Mouse (Mus musculus): ENCODE results near the gene Abca7. TPM values are rescaled to one million over a fixed set of nuclear protein-coding genes. Genes with fewer than 3 reads are reported as not detected.
A peak's percentile ranks its signal among the peaks of the same experiment; 100 is the strongest.

Abca7 gene
- polyA plus RNA-seq (2015; fragmentation: Nextera tagmentation; extraction: Ambion mirVana): 6.3 and 7.4 TPM in 2 replicates

DNA sequence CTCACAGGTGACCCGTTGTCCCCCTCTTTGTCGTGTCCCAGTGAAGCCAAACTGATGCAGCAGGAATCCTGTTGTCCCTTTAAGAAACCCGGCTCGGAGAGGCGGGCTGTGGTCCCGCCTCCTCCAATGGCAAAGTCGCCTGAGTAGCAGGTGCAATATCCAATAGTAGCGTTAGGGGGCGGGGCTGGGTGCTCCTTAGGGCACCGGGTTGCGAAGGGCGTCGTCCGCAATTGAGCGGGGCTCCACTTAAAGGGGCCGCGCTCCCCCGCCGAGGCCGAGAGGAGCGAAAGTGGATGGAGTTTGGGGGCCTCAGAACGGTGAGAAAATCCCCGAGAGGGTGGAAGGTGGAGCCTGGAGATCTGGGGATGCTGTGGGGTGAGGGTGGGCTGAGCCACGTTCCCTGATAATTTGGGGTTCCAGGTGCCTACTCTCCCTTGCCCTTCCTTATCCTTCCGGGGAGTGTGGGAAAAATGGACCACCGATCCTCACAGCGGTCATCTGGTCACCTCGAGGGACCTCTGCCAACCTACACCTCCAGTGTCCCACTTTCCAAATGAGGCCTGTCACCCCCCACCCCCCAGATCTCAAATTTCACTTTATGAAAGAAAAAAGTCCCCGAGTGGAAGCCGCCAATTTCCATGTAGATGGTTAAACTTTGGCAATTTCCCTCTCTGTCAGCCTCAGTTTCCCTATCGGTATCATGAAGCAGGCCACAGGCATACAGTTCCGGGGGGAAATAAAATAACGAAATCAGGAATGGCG is at the start of gene Abca7:
Gene Abca7, plus strand, starts transcription at position 223 of the 762 bp plus-strand sequence.
- Histone ChIP-seq H3K4me3 (replicated peaks; ENCODE audit: low read length) (peak within 1 kb of the TSS; percentile 50), H3K36me3 (ENCODE audit: control insufficient read depth, insufficient read depth, low read length) (peaks cover 20% of the 10 kb centered on the region), H3K4me2 (ENCODE audit: low read depth, low read length) (peak within 1 kb of the TSS; percentile 88), H3K9ac (ENCODE audit: low read length) (peak within 1 kb of the TSS; percentile 72), H3K27me3 (ENCODE audit: control insufficient read depth, insufficient read depth, low read length) (no peaks in the 10 kb centered on the region), H3K27ac (ENCODE audit: low read length) (peak within 1 kb of the TSS; percentile 63), H3K4me1 (ENCODE audit: control insufficient read depth, insufficient read depth, low read length) (peaks cover 14% of the 10 kb centered on the region), H3K9me3 (replicated peaks; ENCODE audit: control insufficient read depth, low read length) (peaks cover 3% of the 10 kb centered on the region; the same call in 1 of the 2 replicates)
- WGBS: under 1% methylated on average over 34 of the region's 34 CpGs
- ATAC-seq (ENCODE audit: insufficient read depth, low FRiP score): peak; percentile 91

DNA sequence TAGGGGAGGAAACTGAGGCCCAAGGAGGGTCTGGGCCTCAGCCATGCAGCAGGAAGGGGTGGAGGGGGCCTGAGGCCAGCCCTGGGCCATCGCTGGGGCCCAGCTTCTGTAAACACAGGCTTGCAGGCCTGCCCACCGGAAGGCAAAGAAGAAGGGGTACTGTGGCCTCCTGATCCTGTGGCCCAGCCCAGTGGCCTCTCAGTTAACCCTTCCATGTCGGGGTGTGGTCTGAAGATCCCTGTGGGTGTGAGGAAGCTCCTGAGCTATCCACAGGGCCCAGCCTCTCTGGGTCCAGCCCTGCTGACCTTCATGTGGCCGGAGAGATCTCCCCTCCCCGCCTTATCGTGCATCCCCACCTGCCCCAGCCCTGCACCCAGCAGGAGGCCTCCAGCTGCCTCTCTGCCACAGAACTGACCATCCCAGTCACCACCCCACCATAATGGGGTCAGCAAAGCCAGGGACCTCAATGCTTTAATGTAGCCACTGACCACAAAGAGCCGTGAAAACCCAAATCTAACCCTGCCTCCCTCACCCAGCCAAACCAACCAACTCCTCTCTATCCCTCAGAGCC is 49.5 kb upstream of the Abca7 start:
- H3K4me3 ChIP-seq (replicated peaks; ENCODE audit: low read length): 0 out of 2 replicates have a peak overlapping the region, but pooled peaks have one; percentile 12
- H3K4me1 ChIP-seq (ENCODE audit: control insufficient read depth, insufficient read depth, low read length): peaks cover 39% of the 10 kb centered on the region
- WGBS: 20% methylated on average over 7 of the region's 7 CpGs
- peak overlapping the region; percentile 37 for H3K4me2 ChIP-seq (ENCODE audit: low read depth, low read length)
- peak overlapping the region; percentile 84 for H3K27ac ChIP-seq (ENCODE audit: low read length)
- H3K36me3 ChIP-seq (ENCODE audit: control insufficient read depth, insufficient read depth, low read length): peaks cover 11% of the 10 kb centered on the region
- H3K9me3 ChIP-seq (replicated peaks; ENCODE audit: control insufficient read depth, low read length): no peaks in the 10 kb centered on the region
- no peaks in the 10 kb centered on the region for H3K27me3 ChIP-seq (ENCODE audit: control insufficient read depth, insufficient read depth, low read length)
- peak overlapping the region; percentile 45 for H3K9ac ChIP-seq (ENCODE audit: low read length)
- ATAC-seq (ENCODE audit: insufficient read depth, low FRiP score): 0 out of 2 replicates have a peak, but pooled peaks have one; percentile 23

DNA sequence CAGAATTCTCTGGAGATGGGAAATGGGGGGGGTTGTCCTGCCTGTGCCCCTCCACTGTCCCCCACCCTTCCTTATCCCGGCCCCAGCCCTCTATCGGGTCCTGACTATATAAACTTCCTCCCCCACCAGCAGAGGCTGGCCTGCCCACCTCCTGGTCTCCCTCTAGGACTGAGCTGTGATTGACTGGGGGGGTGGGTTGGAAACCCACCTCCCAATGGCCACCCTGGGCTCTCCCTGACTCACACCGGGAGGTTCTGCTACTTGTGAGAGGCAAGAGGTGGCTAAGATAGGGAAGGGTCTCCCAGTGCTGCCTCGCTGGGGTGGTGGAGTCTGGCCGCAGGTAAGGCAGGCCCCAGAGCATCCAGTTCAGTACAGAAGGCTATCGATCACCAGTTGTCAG is 48.8 kb upstream of the Abca7 start:
- peak overlapping the region; percentile 84; the same call in 1 of the 2 replicates for H3K27ac ChIP-seq (ENCODE audit: low read length)
- H3K36me3 ChIP-seq (ENCODE audit: control insufficient read depth, insufficient read depth, low read length): peaks cover 11% of the 10 kb centered on the region
- peak overlapping the region; percentile 37 for H3K4me2 ChIP-seq (ENCODE audit: low read depth, low read length)
- peak overlapping the region; percentile 45; the same call in 1 of the 2 replicates for H3K9ac ChIP-seq (ENCODE audit: low read length)
- 58% methylated on average over 6 of the region's 6 CpGs for WGBS
- peaks cover 39% of the 10 kb centered on the region for H3K4me1 ChIP-seq (ENCODE audit: control insufficient read depth, insufficient read depth, low read length)
- no peak overlapping the region; the same call in 1 of the 2 replicates for H3K4me3 ChIP-seq (replicated peaks; ENCODE audit: low read length)
- ATAC-seq (ENCODE audit: insufficient read depth, low FRiP score): no peak
- H3K9me3 ChIP-seq (replicated peaks; ENCODE audit: control insufficient read depth, low read length): no peaks in the 10 kb centered on the region
- no peaks in the 10 kb centered on the region for H3K27me3 ChIP-seq (ENCODE audit: control insufficient read depth, insufficient read depth, low read length)

DNA sequence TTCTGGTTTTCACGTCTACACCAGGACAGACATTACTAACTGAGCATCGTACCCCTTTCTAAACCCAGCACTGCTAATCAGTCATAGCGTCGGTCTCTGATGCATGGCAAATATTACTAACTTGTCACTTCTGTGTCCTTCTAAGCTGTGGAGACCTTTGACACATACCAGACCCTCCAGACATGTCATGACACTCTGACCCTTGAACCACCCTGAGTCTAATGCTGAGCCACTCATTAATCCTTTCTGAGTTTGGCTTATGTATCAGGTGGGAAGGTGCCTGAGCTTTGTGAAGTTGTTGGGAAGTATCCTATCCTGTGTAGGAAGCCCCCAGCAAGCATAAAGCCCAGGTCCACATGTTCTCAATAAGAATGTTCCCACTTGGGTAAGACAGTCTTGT is 46.4 kb upstream of the Abca7 start:
- no peak overlapping the region for H3K27ac ChIP-seq (ENCODE audit: low read length)
- no peak overlapping the region for H3K9ac ChIP-seq (ENCODE audit: low read length)
- 76% methylated on average over 4 of the region's 4 CpGs for WGBS
- peaks cover 11% of the 10 kb centered on the region for H3K36me3 ChIP-seq (ENCODE audit: control insufficient read depth, insufficient read depth, low read length)
- no peak for ATAC-seq (ENCODE audit: insufficient read depth, low FRiP score)
- H3K27me3 ChIP-seq (ENCODE audit: control insufficient read depth, insufficient read depth, low read length): no peaks in the 10 kb centered on the region
- peaks cover 25% of the 10 kb centered on the region for H3K4me1 ChIP-seq (ENCODE audit: control insufficient read depth, insufficient read depth, low read length)
- H3K4me3 ChIP-seq (replicated peaks; ENCODE audit: low read length): no peak overlapping the region
- no peaks in the 10 kb centered on the region for H3K9me3 ChIP-seq (replicated peaks; ENCODE audit: control insufficient read depth, low read length)
- no peak overlapping the region for H3K4me2 ChIP-seq (ENCODE audit: low read depth, low read length)

DNA sequence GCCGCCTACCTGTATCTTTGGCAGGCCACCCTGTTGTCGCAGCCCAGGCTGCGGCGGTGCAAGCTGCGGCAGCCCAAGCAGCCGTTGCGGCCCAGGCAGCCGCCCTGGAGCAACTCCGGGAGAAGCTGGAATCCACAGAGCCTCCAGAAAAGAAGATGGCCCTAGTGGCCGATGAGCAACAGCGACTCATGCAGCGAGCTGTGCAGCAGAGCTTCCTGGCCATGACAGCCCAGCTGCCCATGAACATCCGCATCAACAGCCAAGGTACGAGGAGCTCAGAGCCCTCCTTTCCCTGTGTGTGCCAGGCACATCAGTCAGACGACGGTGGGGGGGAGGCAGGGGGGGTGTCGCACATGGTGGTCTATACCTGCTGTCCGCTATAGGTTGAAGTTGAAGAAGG is 45.6 kb upstream of the Abca7 start:
- ATAC-seq (ENCODE audit: insufficient read depth, low FRiP score): no peak
- Histone ChIP-seq H3K9ac (ENCODE audit: low read length) (no peak overlapping the region), H3K4me3 (replicated peaks; ENCODE audit: low read length) (no peak overlapping the region), H3K9me3 (replicated peaks; ENCODE audit: control insufficient read depth, low read length) (no peaks in the 10 kb centered on the region), H3K36me3 (ENCODE audit: control insufficient read depth, insufficient read depth, low read length) (peaks cover 11% of the 10 kb centered on the region), H3K4me2 (ENCODE audit: low read depth, low read length) (no peak overlapping the region), H3K4me1 (ENCODE audit: control insufficient read depth, insufficient read depth, low read length) (peaks cover 19% of the 10 kb centered on the region), H3K27ac (ENCODE audit: low read length) (no peak overlapping the region), H3K27me3 (ENCODE audit: control insufficient read depth, insufficient read depth, low read length) (no peaks in the 10 kb centered on the region)
- 85% methylated on average over 18 of the region's 18 CpGs for WGBS

DNA sequence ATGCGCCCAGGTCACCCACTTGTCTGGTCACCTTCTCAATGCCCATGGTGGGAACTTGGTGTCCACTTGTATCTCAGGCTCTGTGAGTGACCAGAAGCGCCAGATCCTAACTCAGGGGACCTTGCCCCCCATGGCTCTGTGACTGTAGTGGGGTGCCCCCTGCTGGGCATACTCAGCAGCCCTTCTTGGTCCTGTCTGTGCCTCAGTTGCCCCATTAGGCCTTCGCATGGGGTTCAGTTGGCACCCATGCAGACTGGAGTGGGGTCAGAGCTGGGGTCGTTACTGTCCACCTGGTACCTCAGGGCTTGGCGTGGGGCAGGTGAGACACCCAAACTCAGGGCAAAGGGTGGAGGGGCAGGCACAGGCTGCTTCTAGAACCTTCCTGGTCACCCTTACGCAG is 42.3 kb upstream of the Abca7 start:
- H3K9ac ChIP-seq (ENCODE audit: low read length): no peak overlapping the region
- no peaks in the 10 kb centered on the region for H3K9me3 ChIP-seq (replicated peaks; ENCODE audit: control insufficient read depth, low read length)
- peaks cover 10% of the 10 kb centered on the region for H3K36me3 ChIP-seq (ENCODE audit: control insufficient read depth, insufficient read depth, low read length)
- no peak overlapping the region for H3K4me2 ChIP-seq (ENCODE audit: low read depth, low read length)
- WGBS: 86% methylated on average over 6 of the region's 6 CpGs
- H3K4me3 ChIP-seq (replicated peaks; ENCODE audit: low read length): no peak overlapping the region
- H3K4me1 ChIP-seq (ENCODE audit: control insufficient read depth, insufficient read depth, low read length): no peaks in the 10 kb centered on the region; the same call in 1 of the 2 replicates
- no peak overlapping the region for H3K27ac ChIP-seq (ENCODE audit: low read length)
- H3K27me3 ChIP-seq (ENCODE audit: control insufficient read depth, insufficient read depth, low read length): no peaks in the 10 kb centered on the region
- no peak for ATAC-seq (ENCODE audit: insufficient read depth, low FRiP score)

DNA sequence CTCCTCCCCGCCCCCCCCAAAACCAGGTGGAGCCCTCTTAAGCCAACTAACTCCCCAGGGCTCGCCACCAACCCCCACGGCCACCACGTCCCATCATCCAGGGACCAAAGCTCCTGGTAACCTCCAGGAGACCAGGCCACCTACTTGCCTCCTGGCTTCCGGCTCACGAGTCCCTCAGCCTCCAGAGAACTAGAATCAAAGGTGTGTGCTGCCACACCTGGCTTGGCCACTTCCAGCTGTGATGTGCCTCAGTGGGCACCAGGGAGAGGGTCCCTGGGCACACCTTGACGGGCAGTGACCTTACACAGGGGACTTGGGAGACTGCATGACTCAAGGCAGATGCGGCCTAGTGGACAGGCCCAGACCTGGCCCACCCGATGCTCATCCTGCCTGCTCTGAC is 40.6 kb upstream of the Abca7 start:
- 69% methylated on average over 9 of the region's 9 CpGs for WGBS
- Histone ChIP-seq H3K4me3 (replicated peaks; ENCODE audit: low read length) (no peak overlapping the region), H3K27me3 (ENCODE audit: control insufficient read depth, insufficient read depth, low read length) (no peaks in the 10 kb centered on the region), H3K9me3 (replicated peaks; ENCODE audit: control insufficient read depth, low read length) (no peaks in the 10 kb centered on the region), H3K27ac (ENCODE audit: low read length) (no peak overlapping the region), H3K4me2 (ENCODE audit: low read depth, low read length) (no peak overlapping the region), H3K4me1 (ENCODE audit: control insufficient read depth, insufficient read depth, low read length) (peaks cover 2% of the 10 kb centered on the region), H3K36me3 (ENCODE audit: control insufficient read depth, insufficient read depth, low read length) (peaks cover 3% of the 10 kb centered on the region; the same call in 1 of the 2 replicates), H3K9ac (ENCODE audit: low read length) (0 out of 2 replicates have a peak overlapping the region, but pooled peaks have one; percentile 25)
- no peak for ATAC-seq (ENCODE audit: insufficient read depth, low FRiP score)

DNA sequence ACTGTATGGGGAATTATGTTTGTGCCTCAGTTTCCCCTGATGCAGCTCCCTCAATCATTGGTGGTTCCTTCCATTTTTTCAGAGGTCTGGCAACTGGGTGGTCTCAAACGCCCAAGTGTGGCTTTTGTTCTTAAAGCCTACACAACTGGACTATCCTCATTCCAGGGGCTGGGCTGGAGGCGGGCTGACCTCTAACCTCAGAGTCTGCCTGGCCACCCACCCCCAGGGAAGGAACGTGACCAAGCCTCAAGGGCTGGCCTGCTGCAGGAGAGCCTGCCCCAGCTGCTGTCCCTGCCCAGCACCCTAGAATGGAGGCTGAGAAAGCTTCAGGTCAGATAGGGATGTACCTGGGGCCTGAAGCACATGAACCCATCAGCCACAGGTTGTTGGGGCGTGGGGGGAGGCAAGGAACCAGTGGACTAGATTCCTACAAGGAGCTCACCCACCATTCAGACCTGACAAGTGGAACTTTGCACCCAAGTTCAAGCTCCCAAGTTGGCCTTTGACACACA is 39.6 kb upstream of the Abca7 start:
- no peak for ATAC-seq (ENCODE audit: insufficient read depth, low FRiP score)
- Histone ChIP-seq H3K27me3 (ENCODE audit: control insufficient read depth, insufficient read depth, low read length) (no peaks in the 10 kb centered on the region), H3K9ac (ENCODE audit: low read length) (no peak overlapping the region), H3K9me3 (replicated peaks; ENCODE audit: control insufficient read depth, low read length) (no peaks in the 10 kb centered on the region), H3K4me2 (ENCODE audit: low read depth, low read length) (no peak overlapping the region), H3K27ac (ENCODE audit: low read length) (no peak overlapping the region), H3K4me1 (ENCODE audit: control insufficient read depth, insufficient read depth, low read length) (peaks cover 7% of the 10 kb centered on the region), H3K4me3 (replicated peaks; ENCODE audit: low read length) (no peak overlapping the region), H3K36me3 (ENCODE audit: control insufficient read depth, insufficient read depth, low read length) (no peaks in the 10 kb centered on the region)
- 40% methylated on average over 4 of the region's 4 CpGs for WGBS
